Mouse (Mus musculus) CH12F3 (cell line): ENCODE data around the gene Cfap61.
"Not testable (repeated sequence)": the region's sequence is repeated elsewhere in the genome, so short reads cannot be mapped to it uniquely, and the experiment has no call there.

ENCODE experiments used
- in situ Hi-C: fragments of 300-500 bp; cut with MboI; formaldehyde crosslinking; loops from 2 replicates; pipeline ENCODE4 v1.14.3; 2020; ENCODE audit warnings: low sequenced_read_pairs

Gene Cfap61

DNA sequence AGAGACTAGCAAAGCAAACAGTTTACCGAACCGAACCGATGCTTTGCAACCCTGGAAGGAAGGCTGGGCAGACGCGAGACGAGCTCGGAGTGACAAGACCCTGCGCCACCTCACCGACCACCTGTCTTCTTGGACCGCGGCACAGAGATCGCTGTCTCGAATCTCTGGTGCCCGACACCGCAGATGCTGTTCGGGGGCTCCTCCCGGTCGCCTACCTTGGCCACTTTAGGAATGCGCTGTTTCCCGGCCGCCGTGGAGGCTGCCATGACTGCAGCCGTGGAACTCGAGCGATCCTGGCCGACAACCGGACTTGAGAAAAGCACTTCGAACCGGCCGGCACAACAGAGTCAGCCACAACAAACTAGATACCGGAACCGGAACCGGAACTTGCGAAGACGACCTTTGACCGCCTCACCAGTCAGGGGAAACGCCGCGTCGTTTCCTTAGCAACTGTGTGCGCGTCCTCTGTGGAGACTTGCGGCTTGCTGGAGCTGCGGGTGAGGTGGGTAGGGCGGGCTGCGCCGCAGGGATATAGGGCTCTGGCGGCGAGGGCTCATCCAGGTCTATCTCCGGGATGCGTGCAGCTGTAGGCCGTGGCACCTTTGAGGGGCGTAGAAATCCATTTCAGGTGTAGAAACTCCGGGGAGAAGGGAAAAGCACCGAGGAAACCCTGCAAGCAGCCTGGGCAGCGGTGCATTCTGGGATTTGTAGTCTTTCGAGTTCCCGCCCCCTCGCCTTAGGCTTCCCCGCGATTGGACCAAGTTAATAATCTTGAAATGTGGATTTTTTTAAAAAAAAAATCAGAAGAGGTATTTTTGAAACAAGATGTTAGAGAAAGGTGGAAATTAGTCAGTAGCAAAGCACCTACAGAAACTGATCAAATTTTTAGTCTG lies at the start of gene Cfap61, which contains the start of gene Crnkl1:
TSS of gene Cfap61 (plus strand) at position 446 of the 893 bp plus-strand sequence.
TSS of gene Crnkl1 (minus strand) at position 676 of the 893 bp plus-strand sequence.
- in situ Hi-C loops = no loop called here

DNA sequence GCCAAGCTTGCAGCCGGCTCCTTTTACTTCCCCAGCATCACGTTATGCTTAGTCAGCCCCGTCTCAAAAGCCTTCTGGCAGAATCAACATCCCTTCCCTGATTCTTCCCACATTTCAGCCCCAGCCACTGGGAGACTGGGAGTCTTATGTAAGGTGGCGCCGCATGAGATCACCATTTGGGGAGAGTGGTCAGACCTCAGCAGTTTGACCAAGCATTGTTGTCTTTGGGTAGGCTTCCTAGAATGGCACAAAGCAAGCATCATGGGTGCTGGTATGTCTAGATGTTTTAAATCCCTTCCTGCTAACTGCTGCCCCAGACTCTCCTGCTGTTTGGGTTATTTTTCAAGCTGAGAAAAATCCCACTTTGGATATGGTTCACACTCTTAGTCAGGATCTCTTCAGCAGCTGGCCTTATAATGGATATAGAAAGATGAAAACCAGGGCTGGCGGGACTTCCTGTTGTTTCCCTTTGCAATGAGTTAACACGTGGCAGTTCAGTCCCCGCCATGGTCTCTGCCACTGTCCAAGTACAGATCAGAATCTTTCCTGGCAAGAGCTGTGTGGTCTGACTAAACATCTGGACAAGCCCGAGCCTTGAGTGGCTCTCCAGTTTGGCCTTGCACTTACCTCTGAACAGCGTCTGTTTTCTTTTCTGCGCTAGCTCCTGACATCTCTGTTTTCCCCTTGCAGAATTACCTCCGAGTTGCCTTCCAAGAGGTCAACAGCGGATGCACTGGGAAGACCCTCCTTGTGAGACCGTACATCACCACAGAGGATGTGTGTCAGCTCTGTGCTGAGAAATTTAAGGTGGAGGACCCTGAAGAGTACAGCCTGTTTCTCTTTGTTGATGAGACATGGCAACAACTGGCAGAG lies 49.4 kb upstream of the Cfap61 start:
- in situ Hi-C loops = no loop called here

DNA sequence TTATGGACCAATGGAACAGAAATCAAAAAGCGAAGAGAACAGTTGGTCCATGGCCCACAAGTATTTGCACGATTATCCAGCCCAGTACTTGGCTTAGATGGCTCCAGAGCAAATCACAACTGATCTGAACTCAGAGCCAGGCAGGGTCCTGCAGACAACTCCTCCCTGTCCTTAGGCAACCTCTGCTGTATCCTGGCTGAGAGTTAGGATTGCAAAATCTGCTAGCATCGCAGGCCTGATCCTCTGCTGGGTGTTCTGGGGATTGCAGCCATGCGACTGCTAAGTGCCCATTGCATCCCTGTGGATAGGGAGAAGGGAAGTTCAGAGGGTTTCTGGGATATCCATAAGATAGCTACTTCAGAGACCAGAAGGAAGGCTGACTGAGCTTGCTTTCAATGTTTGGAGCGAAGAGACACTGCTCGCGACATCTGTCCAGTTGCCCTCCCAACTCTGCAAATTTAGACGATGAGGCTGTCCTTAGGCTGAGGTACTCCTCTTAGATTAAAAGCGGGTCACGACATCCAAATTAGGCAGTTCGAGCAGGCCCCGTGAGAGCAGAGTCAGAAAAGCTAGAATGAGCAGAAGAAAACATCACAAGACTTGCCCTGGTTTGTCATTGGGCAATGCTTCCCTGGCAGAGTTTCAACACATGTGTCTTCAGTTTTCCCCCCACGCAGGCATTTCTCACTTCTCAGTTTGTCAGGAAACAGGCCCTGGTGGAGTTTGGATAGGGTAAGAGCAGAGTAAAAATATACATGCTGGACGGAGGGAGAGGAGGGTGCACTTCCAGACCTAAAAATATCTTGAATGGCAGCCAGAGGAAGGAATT lies 46.4 kb upstream of the Cfap61 start:
- in situ Hi-C loops = no loop called here

GRCm38 (mm10) chr2:145888766-145889480 lies 45.7 kb upstream of the Cfap61 start:
- in situ Hi-C loops = no loop called here

GRCm38 (mm10) chr2:145890571-145890970 lies 44.0 kb upstream of the Cfap61 start:
- in situ Hi-C loops = no loop called here

GRCm38 (mm10) chr2:145893756-145894155 lies 40.8 kb upstream of the Cfap61 start:
- in situ Hi-C loops = no loop called here

DNA sequence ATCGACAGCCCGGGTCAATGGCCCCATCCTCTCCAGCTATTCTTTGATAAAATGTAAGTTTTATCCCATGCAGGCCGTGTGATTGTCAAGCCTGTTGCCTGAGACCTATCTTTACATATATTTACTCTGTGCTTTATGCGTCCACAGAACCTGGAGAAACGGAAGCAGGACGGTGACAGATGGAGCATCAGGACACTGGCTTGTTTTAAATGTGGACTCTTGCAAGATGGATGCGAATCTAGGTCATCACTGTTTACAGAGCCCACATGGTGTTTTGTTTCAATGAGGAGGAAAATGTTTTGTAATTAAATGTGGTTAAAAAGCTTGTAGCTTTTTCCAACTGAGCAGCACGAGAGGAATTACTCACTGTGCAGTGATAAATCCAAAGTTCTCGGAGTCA lies 36.5 kb upstream of the Cfap61 start:
- in situ Hi-C loops = no loop called here

GRCm38 (mm10) chr2:145900318-145900717 lies 34.3 kb upstream of the Cfap61 start:
- in situ Hi-C loops = not testable (repeated sequence)

DNA sequence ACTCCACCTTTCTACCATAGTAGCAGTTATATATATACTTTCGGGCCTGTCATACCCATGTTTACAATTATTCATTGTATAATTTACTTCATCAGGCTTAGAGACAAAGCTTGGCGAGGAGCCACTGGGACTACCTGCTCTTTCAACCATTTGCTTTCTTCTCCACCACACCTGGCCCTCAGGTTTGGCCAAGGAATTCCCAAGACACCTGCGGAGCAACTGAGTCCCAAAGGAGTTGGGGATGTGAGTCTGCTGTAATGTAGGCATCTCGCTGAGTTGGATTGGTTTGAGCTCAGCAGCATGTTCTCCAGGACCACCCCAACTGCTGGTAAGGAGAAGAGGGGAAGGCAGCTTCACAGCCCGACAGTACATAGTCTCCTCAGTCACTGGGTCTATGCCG lies 32.7 kb upstream of the Cfap61 start, which contains the start of gene Naa20:
TSS of gene Naa20 (plus strand) at position 239 of the 400 bp plus-strand sequence.
- in situ Hi-C loops = no loop called here

GRCm38 (mm10) chr2:145903061-145903901 lies 31.3 kb upstream of the Cfap61 start:
- in situ Hi-C loops = no loop called here

GRCm38 (mm10) chr2:145903983-145904616 lies 30.5 kb upstream of the Cfap61 start:
- in situ Hi-C loops = no loop called here

DNA sequence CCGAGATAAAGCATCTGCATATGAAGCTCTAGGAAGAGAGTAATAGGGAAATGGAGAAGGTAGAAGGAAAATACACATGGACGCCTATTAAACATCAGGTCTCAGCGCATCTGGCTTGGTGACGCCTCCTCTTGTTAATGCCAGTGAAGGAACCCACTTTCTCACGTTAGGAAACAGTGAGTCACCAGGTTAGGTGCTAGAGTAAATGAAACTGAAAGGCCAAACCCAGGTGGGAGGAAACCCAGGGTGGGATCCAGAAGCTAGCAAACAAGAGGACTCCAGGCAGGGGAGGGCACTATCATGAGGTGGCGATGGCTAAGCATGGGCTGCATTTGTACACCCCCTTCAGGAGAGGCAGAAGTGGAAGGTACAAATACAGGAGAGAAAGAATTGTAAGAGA lies 29.4 kb upstream of the Cfap61 start:
- in situ Hi-C loops = no loop called here

DNA sequence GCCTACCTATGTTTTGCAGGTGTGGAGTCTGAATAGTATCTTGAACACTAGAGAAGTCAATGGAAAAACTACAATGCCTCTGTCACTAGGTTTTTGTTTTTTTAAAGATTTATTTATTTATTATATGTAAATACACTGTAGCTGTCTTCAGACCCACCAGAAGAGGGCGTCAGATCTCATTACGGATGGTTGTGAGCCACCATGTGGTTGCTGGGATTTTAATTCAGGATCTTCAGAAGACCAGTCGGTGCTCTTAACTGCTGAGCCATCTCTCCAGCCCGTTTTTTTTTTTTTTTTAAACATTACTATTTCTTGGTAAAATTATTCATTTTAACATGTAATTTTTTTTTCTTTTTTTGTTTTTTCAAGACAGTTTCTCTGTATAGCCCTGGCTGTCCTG lies 28.7 kb upstream of the Cfap61 start:
- in situ Hi-C loops = not testable (repeated sequence)

DNA sequence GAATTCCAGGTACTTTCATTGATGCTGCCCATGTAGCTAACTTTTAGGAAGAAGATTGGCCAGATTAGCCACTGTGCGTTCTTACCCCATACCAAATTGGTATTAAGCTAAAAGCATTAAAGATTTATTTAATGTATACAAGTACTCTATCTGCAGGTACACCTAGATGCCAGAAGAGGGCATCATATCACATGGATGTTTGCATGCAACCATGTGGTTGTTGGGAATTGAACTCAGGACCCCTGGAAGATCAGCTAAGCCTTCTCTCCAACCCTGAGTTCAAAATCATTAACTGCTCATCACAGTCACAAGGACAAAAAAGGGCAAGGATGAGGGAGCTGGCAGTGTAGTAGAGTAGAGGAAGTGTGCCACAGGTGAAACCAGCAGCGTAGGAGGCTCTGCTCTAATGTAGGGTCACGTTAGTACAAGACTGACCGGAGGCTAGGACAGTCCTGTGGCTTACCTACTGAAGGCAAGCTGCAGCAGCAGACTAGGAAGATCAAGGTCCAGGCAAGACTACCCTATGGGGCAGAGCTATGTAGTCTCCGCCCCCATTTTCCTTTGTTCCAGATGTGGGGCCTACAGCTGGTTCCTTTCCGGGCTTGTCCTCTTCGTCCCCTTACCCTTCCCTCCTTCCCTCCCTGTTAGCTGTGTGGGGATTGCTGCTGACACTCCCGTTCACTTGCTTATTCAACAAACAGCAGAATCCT lies 13.5 kb upstream of the Cfap61 start:
- in situ Hi-C loops = no loop called here

DNA sequence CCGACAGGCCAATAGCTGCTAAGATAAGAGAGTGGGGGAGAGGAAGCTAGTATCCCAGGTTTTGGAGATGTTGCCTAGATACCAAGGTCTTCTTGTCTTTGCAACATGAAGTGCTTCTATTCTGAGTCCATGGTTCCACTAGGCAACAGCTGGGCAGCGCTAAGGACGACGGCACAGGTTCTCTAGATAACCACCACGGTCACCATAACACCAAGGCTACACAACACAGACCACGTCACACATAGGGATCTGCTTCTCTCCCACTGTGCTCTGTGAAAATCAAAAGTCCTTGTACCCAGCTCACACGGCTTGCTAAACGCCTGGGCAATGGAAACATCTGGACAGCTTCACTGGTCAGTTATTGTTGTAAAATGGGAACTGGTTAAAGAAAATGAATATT lies 2.4 kb downstream of the Cfap61 start:
- in situ Hi-C loops = no loop called here

GRCm38 (mm10) chr2:145941403-145941802 lies 6.8 kb downstream of the Cfap61 start:
- in situ Hi-C loops = no loop called here

DNA sequence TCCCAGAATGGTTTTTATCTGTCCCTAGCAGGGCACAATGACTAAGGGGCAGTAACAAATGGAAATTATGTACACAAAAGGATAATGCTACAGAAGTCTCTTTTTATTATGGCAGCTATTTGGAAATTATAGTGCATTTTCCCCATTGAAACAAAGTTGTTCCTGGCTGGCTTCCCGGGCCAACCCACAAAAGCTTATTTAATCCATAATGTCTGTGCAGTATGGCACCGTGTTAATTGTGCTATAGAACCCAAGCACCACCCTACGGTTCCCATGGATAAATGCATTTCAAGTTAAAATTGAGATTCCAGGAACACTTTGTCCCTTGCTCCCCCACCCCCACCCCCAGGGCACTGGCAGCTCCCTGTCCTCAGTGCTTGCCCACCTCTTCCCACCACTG lies 9.7 kb downstream of the Cfap61 start:
- in situ Hi-C loops = no loop called here

DNA sequence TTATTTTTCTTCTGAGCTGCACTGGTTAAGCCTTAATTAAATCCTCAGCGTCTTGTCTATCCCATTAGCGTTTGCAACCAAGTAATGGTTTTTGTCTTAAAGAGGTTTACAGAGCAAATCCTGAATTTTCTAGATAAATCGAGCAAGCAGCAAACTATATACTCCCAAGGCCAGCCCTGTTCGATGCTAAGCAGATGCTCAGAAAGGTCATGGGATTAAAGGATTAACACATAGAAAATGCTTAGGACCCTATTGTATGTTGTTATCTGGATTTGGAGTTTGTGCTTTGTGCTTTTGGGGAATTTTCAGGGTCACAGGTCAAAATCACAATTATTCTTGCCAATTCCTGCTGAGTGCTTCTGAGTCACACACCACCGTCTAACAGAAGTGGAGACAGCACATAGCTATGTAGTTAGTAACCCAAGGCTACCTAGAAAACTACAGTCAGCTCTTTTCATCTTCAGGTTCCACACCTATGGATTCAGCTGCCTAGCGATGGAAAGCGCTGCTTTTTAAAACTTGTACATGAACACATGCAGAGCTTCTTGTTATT lies 13.9 kb downstream of the Cfap61 start:
- in situ Hi-C loops = no loop called here
